Mouse (Mus musculus): Measurements from ENCODE around the gene Fam160b1. TPM values are rescaled to one million over a fixed set of nuclear protein-coding genes. Genes with fewer than 3 reads are reported as not detected.
A peak's percentile ranks its signal among the peaks of the same experiment; 100 is the strongest.

The Fam160b1 gene
- total RNA-seq, 4 experiments from 2014 or later = 9.8 to 11.6 (median 10.8) TPM

DNA sequence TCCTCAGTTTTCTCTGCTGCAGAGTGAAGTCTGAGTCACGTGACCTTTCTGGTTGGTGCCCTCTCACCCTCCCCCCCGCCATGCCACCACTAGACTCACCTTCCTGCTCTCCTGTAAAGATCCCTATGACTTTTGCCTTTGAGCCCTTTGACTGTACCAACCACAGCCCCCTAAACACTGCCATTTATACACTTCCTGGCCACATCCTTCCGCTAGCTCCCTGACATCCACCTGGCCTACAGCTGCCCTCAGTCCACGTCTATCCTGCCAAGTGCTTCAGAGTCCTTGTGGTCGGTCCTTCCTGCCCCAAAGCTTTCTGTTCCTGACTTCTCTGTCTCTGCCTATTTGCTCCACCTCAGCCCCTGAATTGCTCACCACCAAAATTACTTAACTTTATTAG, 16.6 kb upstream of the Fam160b1 start:
- no peak for DNase-seq (ENCODE audit: low spot score)

DNA sequence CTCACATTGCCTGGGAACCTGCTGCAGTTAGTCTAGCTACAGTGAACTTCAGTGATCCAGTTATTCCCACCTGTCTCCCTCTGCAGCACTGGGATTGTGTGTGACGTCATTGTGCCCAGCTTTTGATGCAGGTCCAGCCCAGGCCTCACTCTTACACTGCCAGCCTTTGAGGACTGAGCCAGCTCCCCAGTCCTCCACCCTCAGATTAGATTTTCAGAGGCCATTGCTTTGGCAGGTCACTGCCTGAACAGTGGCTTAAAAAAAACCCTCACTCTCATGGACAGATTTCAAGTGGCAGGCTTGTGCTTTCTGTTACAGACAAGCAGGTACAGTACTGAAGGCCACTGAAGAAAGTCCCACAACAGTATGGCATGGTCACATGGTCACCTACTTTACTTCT, 15.8 kb upstream of the Fam160b1 start:
- DNase-seq (ENCODE audit: low spot score) = no peak

DNA sequence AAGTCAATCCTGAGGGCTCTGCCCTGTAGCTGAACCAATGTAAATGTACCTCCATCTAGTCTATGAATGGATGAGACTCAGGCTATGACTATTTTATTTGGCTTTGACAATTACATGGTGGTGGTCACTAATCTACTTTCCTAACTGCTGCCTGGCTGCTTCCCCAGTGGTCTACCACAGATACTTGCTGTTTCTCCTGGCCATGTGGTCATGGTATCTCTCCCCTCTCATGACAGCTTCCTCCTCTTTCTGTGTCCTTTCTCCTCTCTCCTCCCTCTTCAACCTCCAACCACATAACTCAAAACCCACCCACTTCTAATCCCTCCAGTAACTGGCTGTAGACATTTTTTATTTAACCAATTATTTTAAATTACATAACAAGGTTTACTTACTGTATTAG, 11.4 kb upstream of the Fam160b1 start:
- DNase-seq (ENCODE audit: low spot score) = no peak

DNA sequence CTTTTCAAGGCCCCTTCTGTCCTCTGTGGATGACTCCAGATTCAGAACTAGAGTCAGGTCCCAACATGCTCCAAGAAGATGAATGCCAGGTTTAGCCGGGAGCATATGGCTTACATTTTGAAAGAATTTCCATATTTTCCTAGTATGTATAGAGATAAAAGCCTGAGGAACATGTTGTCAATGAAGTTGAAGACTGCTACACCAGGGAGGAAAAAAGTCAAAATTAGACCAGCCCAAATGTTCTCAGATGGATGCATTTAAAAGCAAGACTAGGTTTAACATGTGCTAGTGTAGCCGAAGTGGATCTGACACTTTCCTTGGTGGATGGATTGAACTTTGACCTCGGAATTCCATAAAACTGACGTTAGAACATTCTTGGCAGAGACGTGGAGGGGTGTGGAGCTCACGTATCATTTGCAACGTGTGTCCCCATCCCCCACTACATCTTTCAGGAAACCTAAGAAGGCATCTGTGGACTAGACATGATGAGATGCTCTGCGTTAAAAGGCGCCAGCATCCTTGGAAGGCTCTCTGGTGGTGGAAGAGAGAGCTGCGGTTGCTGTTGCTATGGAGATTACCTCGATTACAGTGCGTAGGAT, 8.0 kb upstream of the Fam160b1 start:
- no peak for DNase-seq (ENCODE audit: low spot score)

DNA sequence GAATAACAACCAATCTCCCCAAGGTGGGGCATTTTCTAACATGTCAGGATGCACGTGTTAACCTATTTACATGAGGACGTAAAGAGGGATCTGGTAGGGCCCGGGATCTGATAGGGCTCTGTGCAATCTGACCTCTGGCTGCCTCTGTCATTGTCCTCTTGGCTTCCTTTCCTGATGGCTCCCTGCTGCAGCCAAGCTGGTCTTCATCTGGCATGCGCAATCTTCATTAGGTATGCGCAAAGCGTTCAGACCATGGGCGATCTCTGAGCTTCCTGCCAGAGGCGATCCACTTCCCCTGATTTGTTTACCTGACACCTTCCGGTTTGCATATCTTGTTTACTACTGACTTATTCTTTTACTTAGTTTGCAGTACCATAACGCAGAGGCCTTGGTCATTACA, 7.3 kb upstream of the Fam160b1 start:
- no peak for DNase-seq (ENCODE audit: low spot score)

DNA sequence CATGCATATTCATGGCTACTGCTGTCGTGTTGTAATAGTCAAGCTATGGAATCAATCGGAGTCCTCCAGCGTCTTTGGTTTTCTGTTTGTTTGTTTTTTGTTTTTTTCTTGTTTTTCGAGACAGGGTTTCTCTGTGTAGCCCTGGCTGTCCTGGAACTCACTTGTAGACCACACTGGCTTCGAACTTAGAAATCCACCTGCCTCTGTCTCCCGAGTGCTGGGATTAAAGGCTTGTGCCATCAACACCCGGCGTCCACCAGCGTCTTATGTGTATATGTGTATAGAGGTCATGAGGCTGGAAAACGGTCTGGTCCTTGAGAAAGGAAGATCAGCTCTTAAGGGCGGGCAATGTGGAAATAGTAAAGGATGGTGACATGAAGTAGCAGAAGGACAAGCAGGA, 6.4 kb upstream of the Fam160b1 start:
- DNase-seq (ENCODE audit: low spot score) = no peak

DNA sequence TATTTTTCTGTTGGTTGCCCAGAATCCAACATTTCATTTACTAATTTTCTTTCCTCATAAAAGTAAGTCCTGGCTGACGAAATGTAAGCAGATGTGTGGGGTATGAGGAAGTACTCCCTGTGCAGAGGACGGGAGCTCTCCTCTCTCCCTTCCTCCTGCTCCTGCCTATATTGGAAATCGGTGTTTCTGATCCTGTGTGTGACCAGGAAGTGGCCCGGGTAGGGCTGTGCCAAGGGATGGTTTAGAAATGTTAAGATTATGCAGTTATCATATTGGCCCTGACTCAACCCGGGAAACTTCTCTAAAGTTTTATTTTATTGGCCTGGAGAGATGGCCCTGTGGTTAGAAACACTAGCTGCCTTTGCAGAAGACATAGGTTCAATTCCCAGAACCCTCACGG, 5.8 kb upstream of the Fam160b1 start:
- DNase-seq (ENCODE audit: low spot score) = no peak

DNA sequence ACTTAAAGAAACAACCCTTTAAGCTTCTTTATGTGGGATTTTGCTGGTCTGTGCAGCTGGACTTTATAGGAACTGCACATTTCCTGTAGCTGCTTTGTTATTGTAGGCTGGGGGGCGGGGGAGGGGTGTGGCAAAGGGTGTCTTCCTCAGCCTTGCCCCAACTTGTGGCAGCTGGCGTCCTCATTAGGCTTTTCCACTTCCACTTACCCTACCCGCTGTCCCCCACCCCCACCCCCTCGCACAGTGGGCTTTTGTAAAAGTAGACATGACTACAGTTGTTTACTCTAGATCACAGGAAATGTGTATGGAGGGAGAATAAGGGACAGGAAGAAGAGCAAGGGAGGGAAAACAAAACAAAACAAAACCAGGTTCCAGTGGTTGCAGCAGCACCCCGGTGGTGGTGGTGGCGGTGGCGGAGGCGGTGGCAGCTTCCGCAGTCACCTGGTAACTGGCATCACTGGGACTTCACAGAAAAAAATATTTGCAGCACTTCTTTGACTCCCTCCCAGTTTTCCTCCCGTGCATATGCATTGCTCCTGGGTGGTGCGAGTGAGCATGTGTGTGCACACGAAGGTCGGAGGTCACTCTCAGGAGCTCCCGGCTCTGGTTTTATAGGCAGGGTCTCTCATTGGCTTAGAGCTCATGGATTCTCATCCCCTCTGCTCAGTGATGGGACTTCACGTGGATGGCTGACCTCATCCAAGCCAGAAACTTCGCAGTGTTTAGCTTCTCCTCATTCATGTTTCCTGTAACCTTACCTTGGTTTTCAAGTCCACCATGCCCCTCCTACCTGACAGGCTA, 4.8 kb upstream of the Fam160b1 start:
- no peak for DNase-seq (ENCODE audit: low spot score)

DNA sequence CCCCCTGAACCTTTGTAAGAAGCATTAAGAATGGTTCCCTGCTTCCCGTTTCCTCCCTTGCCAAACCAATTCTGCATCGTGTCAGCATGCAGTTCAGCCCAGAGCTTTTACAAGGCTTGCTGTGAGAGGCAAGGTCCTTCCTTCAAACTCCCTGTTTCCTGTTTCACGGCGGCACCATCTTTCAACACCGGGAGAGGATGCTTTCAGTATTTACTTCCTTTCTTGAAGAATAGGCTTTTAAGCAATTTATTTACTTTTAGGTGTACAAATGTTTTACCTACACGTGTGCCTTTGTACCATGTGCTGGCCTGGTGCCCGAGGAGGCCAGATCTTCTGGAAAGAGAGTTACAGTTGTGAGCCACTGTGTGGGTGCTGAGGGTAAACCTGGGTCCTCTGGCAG, 4.2 kb upstream of the Fam160b1 start:
- DNase-seq (ENCODE audit: low spot score) = no peak

DNA sequence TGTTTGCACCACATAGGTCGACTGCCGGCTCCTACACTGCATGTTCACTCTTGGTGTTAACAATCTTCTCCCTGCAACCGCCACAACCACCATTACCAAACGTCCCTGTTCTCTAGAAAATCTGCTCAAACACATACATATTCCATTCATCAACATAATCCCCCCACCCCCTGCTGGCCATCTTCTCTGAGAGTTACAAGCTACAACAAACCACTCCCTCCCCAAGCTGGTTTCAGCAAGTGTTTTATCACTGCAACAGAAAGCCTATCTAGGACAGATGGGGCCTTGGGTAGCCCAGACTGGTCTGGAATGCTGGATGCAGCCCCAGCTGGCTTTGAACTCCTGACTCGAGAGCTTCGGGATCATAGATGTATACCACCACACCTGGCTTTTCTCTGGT, 3.2 kb upstream of the Fam160b1 start:
- DNase-seq (ENCODE audit: low spot score) = no peak

DNA sequence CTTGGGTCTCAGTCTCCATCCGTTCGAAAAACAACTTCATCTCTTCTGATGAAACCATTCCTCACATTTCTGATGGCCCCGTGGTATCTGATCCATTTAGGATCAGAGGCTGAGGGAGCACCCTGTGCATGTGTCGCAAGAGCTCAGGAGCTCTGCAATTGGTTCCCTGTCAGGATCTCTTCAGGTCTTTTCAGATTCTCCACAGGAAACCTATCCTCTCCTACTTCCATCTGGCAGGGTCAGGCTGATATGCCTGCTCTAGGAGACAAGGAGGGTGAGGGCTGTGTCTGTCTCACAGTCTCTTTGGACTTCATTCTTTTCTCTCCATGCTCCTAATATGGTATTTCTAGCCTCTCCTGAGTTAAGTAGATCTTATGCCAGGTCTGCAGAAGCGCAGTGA, 2.7 kb upstream of the Fam160b1 start:
- DNase-seq (ENCODE audit: low spot score) = no peak

DNA sequence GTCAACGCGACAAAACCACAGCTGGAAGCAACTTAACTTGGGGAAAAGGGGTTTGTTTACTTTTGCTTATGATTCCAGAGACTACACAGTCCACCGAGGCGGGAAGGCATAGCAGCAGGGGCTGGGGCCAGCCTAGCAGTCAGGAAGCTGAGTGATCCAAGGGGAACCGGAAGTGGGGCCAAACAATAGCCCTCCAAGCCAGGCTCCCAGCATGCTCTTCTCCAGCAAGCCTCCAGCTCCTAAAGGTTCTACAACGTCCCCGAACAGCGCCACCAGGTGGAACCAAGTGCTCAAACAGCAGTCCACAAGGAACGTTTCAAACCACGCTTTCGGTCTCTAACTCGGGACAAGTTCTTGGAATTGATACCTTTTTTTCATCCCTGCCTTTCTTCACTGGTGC, 2.2 kb upstream of the Fam160b1 start:
- peak; percentile 85 for DNase-seq (ENCODE audit: low spot score)

DNA sequence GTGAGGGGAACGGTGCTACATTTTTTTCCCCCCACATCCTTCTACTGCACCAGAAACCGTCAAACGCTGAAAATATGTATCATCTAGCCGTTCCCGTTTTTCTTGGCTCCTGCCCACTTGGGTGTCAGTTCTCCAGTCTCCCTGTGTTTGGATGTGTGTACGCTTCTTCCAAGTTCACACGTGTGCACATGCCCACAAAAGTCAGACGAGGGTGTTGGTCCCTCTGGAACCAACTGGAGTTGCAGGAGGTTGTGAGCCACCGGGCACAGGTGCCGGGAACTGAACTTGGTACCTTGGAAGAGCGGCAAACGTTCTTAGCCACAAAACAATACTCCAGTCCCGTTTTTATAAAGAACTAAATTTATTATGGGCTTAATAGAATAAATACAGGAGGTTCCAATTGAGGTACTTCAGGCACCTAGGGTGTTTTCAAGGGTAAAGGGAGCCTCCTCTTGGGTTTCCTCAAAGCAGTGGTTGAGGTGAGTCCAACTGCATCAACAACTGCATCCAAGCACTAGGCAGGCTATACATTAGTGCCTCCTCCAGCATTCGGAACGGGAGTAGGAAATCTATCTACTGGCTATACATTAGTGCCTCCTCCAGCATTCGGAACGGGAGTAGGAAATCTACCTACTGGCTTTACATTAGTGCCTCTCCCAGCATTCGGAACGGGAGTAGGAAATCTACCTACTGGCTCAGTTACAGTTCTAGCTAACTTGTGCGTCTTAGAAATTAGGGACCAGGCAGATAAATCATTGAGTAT, 1.5 kb upstream of the Fam160b1 start:
- no peak for DNase-seq (ENCODE audit: low spot score)

DNA sequence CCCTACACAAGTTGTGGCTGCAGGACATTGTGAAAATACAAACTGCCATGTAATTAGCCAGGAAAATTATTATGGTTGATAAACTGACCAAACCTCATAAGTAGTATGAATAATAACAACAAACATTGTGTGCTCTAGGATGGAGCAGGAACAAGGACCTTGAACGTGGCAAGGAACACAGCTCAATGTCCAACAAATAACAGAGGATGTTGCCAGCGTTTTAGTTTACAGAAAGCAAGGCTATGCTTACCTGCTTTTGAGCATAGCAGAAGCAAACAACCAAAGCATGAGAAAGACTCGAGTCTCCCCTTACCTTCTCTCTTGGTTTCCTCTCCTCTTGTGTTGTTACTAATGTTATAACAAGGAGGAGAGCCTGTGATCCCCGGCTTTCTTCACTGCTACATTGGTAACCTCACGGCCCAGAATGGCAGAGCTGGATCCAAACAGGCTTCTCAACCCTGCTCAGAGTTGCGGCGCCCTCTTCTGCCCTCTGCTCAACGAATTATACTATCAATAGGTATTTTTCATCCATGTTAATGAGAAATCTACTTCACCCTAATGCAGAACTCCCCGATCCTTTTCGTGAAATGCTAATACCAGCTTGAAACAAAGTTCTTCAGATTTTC, 666 bp upstream of the Fam160b1 start:
- no peak for DNase-seq (ENCODE audit: low spot score)

DNA sequence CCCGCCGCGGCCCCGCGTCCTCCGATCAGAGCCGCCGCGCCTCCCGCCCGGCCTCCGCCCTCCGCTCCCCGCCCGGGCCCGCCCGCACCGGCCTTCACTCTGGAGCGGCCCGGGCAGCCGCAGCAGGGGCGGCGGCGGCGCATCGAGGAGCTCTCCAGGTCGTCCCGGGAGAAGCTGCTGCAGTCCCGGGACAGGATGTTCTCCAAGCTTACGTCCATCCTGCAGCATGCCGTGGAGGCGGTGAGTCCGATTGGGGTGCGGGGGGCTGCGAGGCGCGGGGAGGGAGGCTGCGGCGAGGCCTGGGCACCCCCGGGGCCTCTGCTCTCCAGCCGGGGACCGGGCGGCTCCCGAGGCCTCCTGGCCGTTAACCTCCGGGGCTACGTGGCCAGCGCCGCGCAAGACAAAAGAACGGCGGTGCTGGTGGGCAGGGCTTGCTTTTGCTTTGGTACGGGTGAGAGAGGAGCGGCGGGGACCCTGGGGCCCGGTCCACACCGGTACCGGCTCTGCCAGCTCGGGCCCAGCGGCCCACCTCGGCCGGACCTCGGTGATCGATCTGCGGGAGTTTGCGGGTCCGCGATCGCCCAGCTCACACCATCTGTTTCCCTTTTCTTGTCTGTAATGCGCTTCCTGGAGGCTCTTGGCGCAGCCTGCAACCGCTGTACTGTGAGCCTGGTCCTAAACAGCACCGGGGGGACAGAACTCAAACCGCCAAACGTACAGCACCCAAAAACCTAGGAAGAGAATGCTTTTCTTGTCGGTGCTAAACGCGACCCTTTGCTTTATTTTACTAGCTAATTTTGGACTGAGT, 855 bp downstream of the Fam160b1 start:
- DNase-seq (ENCODE audit: low spot score) = peak; percentile 41

DNA sequence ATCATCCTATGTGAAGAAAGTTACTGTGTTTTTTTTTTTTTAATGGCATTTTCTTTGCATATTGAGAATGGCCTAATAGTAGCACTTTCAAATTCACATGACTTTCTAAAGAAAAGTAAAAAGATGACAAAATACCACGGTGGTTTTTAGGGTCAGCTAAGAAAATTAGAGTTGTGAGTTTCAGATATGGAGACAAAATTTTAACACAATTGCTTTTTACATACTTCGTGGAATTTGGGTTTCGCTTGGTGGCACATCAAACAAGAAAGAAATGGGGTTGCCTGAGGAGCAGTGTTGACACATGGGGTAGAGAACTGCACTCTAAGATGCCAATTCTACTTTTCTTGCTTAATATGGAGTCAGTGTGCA, 1.4 kb downstream of the Fam160b1 start:
- DNase-seq (ENCODE audit: low spot score) = no peak

DNA sequence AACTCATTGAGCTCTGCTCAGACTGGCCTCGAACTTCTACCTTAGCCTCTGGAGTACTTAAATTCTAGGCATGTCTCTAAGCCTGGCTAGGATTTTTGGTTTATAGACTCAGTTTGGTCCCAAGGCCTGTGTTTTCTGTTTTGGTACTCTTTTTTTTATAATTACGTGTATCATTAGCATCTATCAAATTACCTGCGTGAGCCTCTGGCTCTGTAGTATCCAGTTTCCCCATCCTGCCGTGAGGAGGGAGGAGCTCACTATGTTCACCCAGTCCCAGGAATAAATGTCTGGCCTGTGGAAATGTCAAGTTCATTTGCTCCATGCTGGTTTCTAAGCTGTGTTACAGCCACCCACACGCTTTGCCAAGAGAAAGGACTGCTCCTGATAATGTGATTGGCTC, 2.1 kb downstream of the Fam160b1 start:
- DNase-seq (ENCODE audit: low spot score) = no peak

DNA sequence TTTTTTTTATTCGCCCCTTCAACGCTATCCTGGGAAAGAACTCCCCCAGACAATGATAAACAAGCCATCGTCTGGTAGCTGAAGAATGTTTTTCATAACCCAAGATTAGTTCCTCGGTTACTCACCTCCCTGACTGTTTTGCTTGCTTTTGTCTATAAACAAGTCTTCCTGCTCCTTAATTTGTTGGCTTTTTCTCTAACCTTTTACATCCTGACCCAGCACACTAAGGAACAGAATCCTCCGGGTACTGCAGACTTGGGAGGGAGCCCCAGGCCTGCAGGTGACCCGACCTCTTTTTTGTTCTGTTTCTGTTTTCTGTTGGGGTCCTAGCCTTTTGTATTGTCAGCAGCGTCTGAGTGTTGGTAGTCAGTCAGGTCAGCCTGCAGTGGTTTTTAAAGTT, 2.6 kb downstream of the Fam160b1 start:
- no peak for DNase-seq (ENCODE audit: low spot score)

DNA sequence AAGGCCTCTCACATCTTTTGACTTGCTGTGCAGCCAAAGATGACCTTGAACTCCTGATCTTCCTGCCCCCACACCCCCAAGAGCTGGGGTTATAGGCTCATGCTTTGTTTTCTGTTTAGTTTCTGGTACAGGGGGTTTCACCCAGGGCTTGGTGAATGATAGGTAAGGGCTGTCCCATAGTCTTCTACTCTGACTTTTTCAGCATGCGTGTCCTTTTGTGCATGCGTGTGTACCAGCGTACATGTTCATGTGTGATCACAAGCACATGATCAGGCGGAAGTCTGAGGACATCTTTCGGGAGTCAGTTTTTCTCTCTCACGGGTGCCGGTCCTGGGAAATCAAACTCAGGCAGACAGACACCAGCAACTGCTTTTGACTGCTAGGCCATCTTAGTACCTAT, 3.1 kb downstream of the Fam160b1 start:
- no peak for DNase-seq (ENCODE audit: low spot score)

DNA sequence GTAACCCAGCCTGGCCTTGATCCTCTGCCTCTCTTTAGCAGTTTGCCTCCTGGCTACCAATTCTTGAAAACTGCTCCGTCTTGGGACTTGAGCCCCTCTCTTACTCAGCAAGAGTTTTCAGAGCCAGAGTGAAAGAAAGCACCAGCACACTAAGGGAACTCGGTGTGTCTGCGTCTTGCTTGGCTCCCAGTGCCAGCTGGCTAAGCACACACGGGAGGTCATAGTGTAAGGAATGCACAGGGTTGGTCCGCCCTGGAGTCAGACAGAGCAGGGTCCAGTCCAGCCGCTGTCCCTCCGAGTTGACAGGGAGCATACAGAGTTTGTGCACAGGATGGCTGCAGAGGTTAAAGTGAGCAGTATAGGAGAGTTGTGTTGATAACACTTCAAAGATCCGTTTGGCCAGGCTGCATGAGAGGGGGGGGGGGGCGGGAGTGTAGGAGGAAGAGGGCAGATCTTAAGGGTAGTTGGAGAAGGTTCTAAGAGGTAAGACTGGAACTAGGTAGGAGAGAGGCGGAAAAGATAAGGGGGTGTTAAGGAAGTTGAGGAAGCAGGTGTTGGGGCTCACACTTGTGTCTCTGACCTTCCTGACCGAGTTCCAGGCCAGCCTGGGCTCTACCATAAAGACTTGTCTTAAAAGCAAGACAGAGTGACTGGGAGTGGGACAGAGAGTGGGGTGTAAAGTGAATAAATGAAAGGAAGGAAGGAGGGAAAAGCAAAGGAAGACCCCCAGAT, 4.6 kb downstream of the Fam160b1 start:
- DNase-seq (ENCODE audit: low spot score) = peak; percentile 54

DNA sequence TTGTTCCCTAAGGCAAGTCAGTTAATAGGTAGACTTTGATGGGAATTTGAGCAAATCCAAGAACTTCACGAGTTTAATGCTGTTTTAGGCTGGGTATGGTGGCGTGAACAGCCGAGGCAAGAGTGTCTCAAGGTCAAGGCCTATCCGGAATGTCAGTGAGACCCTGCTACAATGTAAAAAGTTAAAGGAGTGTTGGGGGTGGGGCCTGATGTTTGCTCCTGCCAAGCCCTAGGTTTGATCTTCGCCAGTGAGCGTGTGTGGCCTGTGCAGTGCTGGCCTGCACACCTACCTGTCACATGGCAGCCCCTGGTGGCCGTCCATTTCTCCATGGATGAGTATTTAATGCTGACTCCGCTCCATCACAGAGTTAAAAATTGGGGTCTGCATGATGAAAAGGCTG, 5.5 kb downstream of the Fam160b1 start:
- DNase-seq (ENCODE audit: low spot score) = no peak

Data from heart, adult 8-10 months (tissue).